Mouse (Mus musculus) liver, adult 2 months (tissue): Measurements from ENCODE around the gene Elmo2. TPM values are rescaled to one million over a fixed set of nuclear protein-coding genes. Genes with fewer than 3 reads are reported as not detected.
A peak's percentile ranks its signal among the peaks of the same experiment; 100 is the strongest.

ENCODE experiments used
- DNase-seq: peaks from one replicate; pipeline ENCODE4 v3.0.0-alpha.2; 2011; ENCODE audit warnings: low read depth, low spot score; ENCODE audit errors: extremely low read depth
- H3K27ac ChIP-seq: fragments of 200-500 bp; replicated peaks from 2 replicates; pipeline ENCODE4 v1.5.1; 2012; ENCODE audit warnings: low read depth, mild to moderate bottlenecking, control low read depth, inconsistent platforms, low read length; ENCODE audit not compliant: insufficient read depth
- H3K27me3 ChIP-seq: fragments of 200-500 bp; 2 replicates; pipeline ENCODE4 v1.6.1; 2012; ENCODE audit warnings: mild to moderate bottlenecking, moderate library complexity, low read length, inconsistent platforms; ENCODE audit not compliant: control insufficient read depth, insufficient read depth
- H3K36me3 ChIP-seq: fragments of 200-500 bp; 2 replicates; pipeline ENCODE4 v1.6.1; 2012; ENCODE audit warnings: low read length, inconsistent platforms; ENCODE audit not compliant: control insufficient read depth, insufficient read depth
- H3K4me1 ChIP-seq: fragments of 200-500 bp; 2 replicates; pipeline ENCODE4 v1.6.1; 2011; ENCODE audit warnings: low read length; ENCODE audit not compliant: control insufficient read depth, insufficient read depth
- H3K4me3 ChIP-seq: fragments of 200-500 bp; 2 replicates; pipeline ENCODE4 v1.5.1; 2011; ENCODE audit warnings: low read depth, mild to moderate bottlenecking, control low read depth, low read length, moderate library complexity; ENCODE audit not compliant: insufficient read depth
- H3K79me2 ChIP-seq: fragments of 200-500 bp; 2 replicates; pipeline ENCODE4 v1.6.1; 2012; ENCODE audit warnings: inconsistent platforms, mild to moderate bottlenecking, low read length, moderate library complexity; ENCODE audit not compliant: control insufficient read depth, insufficient read depth
- H3K9ac ChIP-seq: fragments of 200-500 bp; 2 replicates; pipeline ENCODE4 v1.6.1; 2012; ENCODE audit warnings: low read depth, mild to moderate bottlenecking, control low read depth, inconsistent platforms, low read length
- CTCF ChIP-seq: fragments of 200-500 bp; IDR thresholded peaks from 2 replicates; pipeline ENCODE4 v1.5.1; 2011; ENCODE audit warnings: low read depth, low read length, control low read depth
- POLR2A ChIP-seq: fragments of 200-500 bp; IDR thresholded peaks from 2 replicates; pipeline ENCODE4 v1.6.1; 2011; ENCODE audit warnings: low read length, control low read depth; ENCODE audit not compliant: insufficient read depth; ENCODE audit errors: extremely low read depth
- WGBS: fragments of 180-500 bp; shearing (Covaris S2); methylation state at CpG from one replicate; pipeline ENCODE4 v1.1.7; 2018; 5-methylcytosine and 5-hydroxymethylcytosine counted together
- polyA plus RNA-seq: library from polyadenylated mRNA; depleted of rRNA; stranded (reverse); fragments of >200 nt; gene quantifications from 2 replicates; pipeline ENCODE4 v1.2.3, GENCODE M21; 2012
- total RNA-seq: library from RNA; depleted of rRNA; stranded (reverse); fragments of >200 nt; gene quantifications from 2 replicates; pipeline ENCODE4 v1.2.3, GENCODE M21; 2014

The Elmo2 gene
- total and polyA plus RNA-seq, 2 experiments: 5.2 to 17.5 TPM

DNA sequence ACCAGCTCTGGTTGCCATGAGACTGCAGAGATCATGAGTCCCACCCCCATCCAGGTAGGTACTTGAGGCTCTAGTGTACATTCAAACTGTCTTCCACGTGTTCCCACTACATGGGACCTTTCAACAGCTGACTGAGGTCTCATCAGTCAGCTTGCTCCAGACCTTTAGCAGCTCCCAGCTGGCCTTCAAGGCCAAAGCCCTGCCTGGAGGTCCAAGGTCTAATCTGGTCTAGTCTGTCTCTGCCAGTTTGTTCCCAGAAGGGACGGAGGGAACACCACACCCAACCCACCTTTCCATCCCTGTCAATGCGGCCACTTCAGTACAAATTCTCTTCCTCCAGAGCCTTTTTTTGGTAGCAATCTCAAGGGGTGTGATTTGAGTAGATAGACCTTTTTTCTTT, 42.6 kb downstream of the Elmo2 start:
- peaks cover 12% of the 10 kb centered on the region; the same call in 1 of the 2 replicates for H3K4me1 ChIP-seq
- H3K27me3 ChIP-seq: no peaks in the 10 kb centered on the region
- no peaks in the 10 kb centered on the region for H3K36me3 ChIP-seq
- 76% methylated on average over 3 of the region's 3 CpGs for WGBS
- H3K27ac ChIP-seq: no peak overlapping the region
- 0 out of 2 replicates have a peak, but pooled peaks cover 3% of the 10 kb centered on the region for H3K79me2 ChIP-seq
- no peak for TF ChIP-seq POLR2A
- H3K4me3 ChIP-seq: no peak overlapping the region
- DNase-seq: peak; percentile 14
- no peak overlapping the region for H3K9ac ChIP-seq

DNA sequence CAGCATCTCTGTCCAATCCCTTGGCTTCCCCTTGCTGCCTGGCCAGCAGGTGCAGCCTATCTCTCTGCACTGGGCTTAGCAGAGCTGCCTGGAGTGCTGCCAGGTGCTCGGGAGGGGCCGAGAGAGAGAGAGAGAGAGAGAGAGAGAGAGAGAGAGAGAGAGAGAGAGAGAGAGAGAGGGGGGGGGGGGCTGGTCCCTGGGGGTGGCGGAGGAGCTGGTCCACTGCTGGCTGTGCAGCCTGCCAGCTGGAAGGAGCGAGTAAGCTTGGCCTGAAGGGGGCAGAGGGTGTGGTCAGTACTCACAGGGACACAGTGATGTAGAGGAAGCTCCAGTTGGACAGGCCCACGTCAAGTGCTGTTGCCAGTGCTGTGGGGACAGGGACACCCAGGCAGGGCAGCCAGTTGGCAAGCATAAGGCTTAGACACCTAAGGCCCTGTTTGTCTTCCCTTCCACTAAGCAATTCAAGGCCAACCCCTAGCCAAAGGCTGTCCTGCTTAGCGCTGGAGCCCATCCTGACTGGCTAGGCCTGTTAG, 44.4 kb downstream of the Elmo2 start:
- Histone ChIP-seq H3K9ac (no peak overlapping the region), H3K27ac (no peak overlapping the region), H3K79me2 (0 out of 2 replicates have a peak, but pooled peaks cover 2% of the 10 kb centered on the region), H3K36me3 (no peaks in the 10 kb centered on the region), H3K4me3 (no peak overlapping the region), H3K27me3 (no peaks in the 10 kb centered on the region), H3K4me1 (peaks cover 4% of the 10 kb centered on the region; the same call in 1 of the 2 replicates)
- peak; percentile 37 for DNase-seq
- TF ChIP-seq POLR2A (no peak), CTCF (no peak)
- WGBS: 68% methylated on average over 5 of the region's 6 CpGs

DNA sequence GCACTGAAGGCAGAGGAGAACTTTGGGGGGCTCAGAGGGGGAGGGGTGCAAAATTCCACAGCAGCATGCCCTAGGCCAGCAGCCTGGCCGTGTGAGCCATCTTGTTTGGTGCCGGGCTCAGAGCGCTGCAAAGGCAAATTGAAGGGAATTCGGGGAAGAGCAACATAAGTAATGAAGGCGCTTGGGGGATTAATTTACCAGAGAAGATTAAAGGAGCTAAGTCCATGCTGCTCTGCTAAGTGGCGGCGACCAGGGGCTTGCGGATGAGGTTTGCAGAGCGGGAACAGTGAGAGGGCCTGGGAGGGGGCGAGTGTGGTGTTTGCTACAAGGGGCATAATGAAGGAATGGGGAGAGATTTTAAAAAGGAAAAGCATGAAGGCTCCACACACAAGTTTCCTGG, 46.9 kb downstream of the Elmo2 start:
- TF ChIP-seq CTCF (no peak), POLR2A (no peak)
- no peak for DNase-seq
- no peaks in the 10 kb centered on the region for H3K36me3 ChIP-seq

DNA sequence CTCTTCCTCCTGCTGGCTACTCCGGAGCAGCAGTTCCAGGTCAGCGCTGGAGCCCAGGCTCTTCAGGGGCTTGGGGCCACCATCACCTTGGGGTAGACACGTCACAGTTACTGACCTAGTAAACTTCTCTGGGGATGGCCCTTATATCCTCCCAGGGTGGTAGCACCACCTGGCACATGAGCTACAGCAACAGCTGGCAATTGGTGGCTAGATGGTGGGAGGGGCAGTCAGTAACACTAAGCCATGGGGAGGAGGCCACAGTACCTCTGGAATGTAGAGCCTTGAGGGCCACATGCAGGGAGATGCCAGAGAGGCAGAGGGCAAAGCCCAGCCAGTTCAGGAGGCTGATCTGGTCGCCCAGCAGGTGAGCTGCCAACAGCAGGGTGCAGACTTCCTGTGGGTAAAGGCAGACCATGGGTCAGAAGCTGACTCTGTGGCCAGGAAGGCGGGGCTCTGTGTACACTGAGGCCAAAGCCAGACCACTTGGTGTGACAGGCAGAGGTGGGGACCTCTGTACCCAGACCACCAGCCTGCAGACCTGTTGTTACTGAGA, 49.0 kb downstream of the Elmo2 start:
- H3K4me1 ChIP-seq: no peaks in the 10 kb centered on the region

More for the DNA sequence above, 46.9 kb downstream of the Elmo2 start:
- Histone ChIP-seq H3K4me1 (no peaks in the 10 kb centered on the region), H3K4me3 (no peak overlapping the region), H3K9ac (no peak overlapping the region), H3K27me3 (no peaks in the 10 kb centered on the region), H3K27ac (no peak overlapping the region), H3K79me2 (no peaks in the 10 kb centered on the region)
- 93% methylated on average over 10 of the region's 10 CpGs for WGBS

DNA sequence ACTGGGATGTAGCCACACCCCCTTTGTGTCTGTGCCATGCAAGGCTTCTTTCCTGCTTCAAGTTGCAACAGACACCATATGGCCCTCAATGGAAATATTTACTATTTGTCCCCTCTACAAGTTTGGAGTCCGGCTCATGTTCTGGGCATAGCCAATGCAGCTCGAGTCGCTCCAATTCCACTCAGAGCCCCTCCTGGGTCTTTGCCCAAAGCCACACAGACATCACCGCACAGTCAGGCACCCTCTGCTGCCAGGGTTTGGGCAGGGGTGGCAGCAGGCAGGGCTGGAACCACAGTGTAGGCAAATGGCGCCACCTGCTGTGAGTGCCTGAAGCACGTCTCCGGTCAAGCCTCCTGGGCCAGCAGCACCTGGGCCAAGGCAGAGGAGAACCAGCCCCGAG, 50.5 kb downstream of the Elmo2 start:
- peak; percentile 31 for DNase-seq
- no peak overlapping the region for H3K4me3 ChIP-seq
- 37% methylated on average over 8 of the region's 8 CpGs for WGBS
- H3K27me3 ChIP-seq: no peaks in the 10 kb centered on the region
- H3K27ac ChIP-seq: no peak overlapping the region
- H3K36me3 ChIP-seq: no peaks in the 10 kb centered on the region
- peak; percentile 87 for TF ChIP-seq CTCF
- no peak for TF ChIP-seq POLR2A
- H3K79me2 ChIP-seq: no peaks in the 10 kb centered on the region
- no peaks in the 10 kb centered on the region for H3K4me1 ChIP-seq
- H3K9ac ChIP-seq: no peak overlapping the region

More for the DNA sequence above, 49.0 kb downstream of the Elmo2 start:
- Histone ChIP-seq H3K27me3 (no peaks in the 10 kb centered on the region), H3K9ac (no peak overlapping the region), H3K4me3 (no peak overlapping the region), H3K79me2 (no peaks in the 10 kb centered on the region), H3K27ac (no peak overlapping the region), H3K36me3 (no peaks in the 10 kb centered on the region)
- DNase-seq: no peak
- TF ChIP-seq POLR2A (no peak), CTCF (no peak)
- WGBS: 89% methylated on average over 5 of the region's 5 CpGs

DNA sequence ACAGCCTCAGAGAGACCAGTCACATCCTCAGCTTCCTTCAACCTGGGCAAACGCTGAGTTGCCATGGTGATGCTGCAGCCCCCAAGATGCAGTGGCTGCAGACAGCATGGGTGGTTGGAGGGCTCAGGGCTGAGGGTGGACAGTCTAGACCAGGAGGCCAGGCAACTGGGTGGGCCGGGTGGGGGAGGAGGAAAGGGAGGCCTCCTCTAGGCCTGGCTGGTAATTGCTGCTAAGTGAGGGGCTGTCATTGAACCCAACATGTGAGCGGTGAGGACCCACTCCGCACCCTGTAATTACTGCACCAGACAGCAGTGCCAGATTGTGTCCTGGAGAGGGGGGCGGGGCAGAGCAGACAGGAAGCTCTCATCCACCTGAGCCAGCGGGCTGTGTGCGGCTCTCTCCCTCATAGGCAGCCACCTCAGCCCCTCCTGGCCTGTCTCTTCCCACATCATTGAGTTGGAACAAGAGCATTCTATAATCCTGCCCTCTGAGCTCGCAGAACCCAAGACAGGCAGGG, 51.1 kb downstream of the Elmo2 start:
- TF ChIP-seq CTCF: no peak

More for the DNA sequence above, 51.1 kb downstream of the Elmo2 start:
- Histone ChIP-seq H3K9ac (no peak overlapping the region), H3K79me2 (no peaks in the 10 kb centered on the region), H3K4me3 (no peak overlapping the region), H3K27ac (no peak overlapping the region), H3K36me3 (no peaks in the 10 kb centered on the region), H3K4me1 (no peaks in the 10 kb centered on the region), H3K27me3 (no peaks in the 10 kb centered on the region)
- 72% methylated on average over 8 of the region's 8 CpGs for WGBS
- no peak for DNase-seq
